Mouse (Mus musculus): Measurements from ENCODE around the gene Narfl. TPM values are rescaled to one million over a fixed set of nuclear protein-coding genes. Genes with fewer than 3 reads are reported as not detected.
A peak's percentile ranks its signal among the peaks of the same experiment; 100 is the strongest.

Gene Narfl
- polyA plus RNA-seq, 2 experiments from 2014 or later = 21.4 to 29.8 TPM

- ATAC-seq = no peak
Measured at GRCm38 (mm10) chr17:25831451-25832281, 58.1 kb downstream of the Narfl start.

DNA sequence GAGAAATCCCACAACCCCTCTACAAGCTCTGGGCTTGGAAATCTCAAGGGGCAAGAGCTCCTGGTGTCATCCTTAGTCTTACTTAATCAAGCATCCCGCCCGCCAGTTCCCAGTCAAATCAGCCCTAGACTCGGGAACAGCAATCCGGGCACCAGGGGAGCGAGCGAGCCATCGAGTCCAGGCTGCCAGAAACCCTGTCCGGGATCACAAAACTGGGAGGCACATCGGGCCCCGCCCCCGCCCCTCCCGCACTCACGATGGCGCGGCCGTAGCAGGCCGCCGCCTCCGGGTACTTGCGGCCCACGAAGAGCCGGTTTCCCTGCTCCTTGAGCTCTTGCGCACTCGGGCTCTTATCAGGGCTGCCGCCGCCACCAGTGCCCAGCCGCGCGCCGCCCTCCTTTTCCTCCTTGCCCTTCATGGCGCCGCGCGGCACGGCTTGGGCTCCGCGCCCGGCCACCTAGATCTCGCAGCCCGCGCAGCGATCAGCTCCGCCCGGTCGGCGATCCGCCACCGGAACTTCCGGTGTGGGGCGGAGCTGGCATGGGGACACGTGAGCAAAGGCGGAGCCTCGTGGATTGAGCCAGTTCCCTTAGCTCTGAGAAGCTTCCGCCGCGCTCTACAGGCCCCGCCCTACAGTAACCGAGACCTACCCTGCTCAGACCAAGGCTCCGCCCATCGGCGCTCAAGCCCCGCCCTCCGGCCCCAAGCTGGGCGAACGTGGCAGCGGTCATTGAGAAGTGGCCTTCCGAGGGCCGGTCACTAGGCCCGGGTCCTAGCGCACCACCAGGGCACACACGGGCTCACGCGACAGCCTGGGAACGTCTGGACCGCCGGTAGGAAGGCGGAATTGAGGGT is 59.1 kb downstream of the Narfl start:
- peak; percentile 93 for ATAC-seq

Other genes starting within 250 kb of the Narfl start
- not detected for gene Sox8, start 203.1 kb upstream of the Narfl start, polyA plus RNA-seq (2017; shearing (Covaris generic))
- 10 to 100 TPM; 22.0 to 26.0 TPM for gene Lmf1, start 194.7 kb upstream of the Narfl start, polyA plus RNA-seq (2017; shearing (Covaris generic))
- gene Gng13, start 56.6 kb upstream of the Narfl start, polyA plus RNA-seq (2017; shearing (Covaris generic)) = not detected
- 1 to 10 TPM; 3.5 to 5.9 TPM for gene Chtf18, start 46.4 kb upstream of the Narfl start, polyA plus RNA-seq (2017; shearing (Covaris generic))
- 10 to 100 TPM; 12.8 to 16.8 TPM for gene Rpusd1, start 46.1 kb upstream of the Narfl start, polyA plus RNA-seq (2017; shearing (Covaris generic))
- not detected for gene Mslnl, start 37.7 kb upstream of the Narfl start, polyA plus RNA-seq (2017; shearing (Covaris generic))
- not detected for gene Msln, start 19.4 kb upstream of the Narfl start, polyA plus RNA-seq (2017; shearing (Covaris generic))
- 10 to 100 TPM; 26.8 to 37.4 TPM for gene Haghl, start 11.9 kb downstream of the Narfl start, polyA plus RNA-seq (2017; shearing (Covaris generic))
- gene Ccdc78, start 12.8 kb downstream of the Narfl start, polyA plus RNA-seq (2017; shearing (Covaris generic)) = 1 to 10 TPM in 1 of 2 experiments, under 1 TPM in 1; 0.28 to 1.4 TPM
- gene Fam173a, start 19.1 kb downstream of the Narfl start, polyA plus RNA-seq (2017; shearing (Covaris generic)) = 100 to 1,000 TPM; 192 to 257 TPM
- not detected for gene AC134908.4, start 21.9 kb downstream of the Narfl start, polyA plus RNA-seq (2017; shearing (Covaris generic))
- 1 to 10 TPM; 3.6 to 7.0 TPM for gene Metrn, start 23.4 kb downstream of the Narfl start, polyA plus RNA-seq (2017; shearing (Covaris generic))
- gene Fbxl16, start 35.3 kb downstream of the Narfl start, polyA plus RNA-seq (2017; shearing (Covaris generic)) = not detected
- 10 to 100 TPM; 19.4 to 53.9 TPM for gene Wdr24, start 49.9 kb downstream of the Narfl start, polyA plus RNA-seq (2017; shearing (Covaris generic))
- gene Jmjd8, start 55.1 kb downstream of the Narfl start, polyA plus RNA-seq (2017; shearing (Covaris generic)) = 10 to 100 TPM; 22.2 to 42.8 TPM
- 10 to 100 TPM; 75.1 to 75.2 TPM for gene Stub1, start 59.6 kb downstream of the Narfl start, polyA plus RNA-seq (2017; shearing (Covaris generic))
- gene Rhbdl1, start 63.5 kb downstream of the Narfl start, polyA plus RNA-seq (2017; shearing (Covaris generic)) = not detected
- 1 to 10 TPM in 1 of 2 experiments, under 1 TPM in 1; 0.79 to 1.7 TPM for gene Gm20683, start 68.0 kb downstream of the Narfl start, polyA plus RNA-seq (2017; shearing (Covaris generic))
- gene Rhot2, start 71.1 kb downstream of the Narfl start, polyA plus RNA-seq (2017; shearing (Covaris generic)) = 10 to 100 TPM; 19.1 to 47.0 TPM
- 1 to 10 TPM; 3.4 to 6.8 TPM for gene Wdr90, start 87.7 kb downstream of the Narfl start, polyA plus RNA-seq (2017; shearing (Covaris generic))
- 1 to 10 TPM; 2.7 to 5.5 TPM for gene Mcrip2, start 95.0 kb downstream of the Narfl start, polyA plus RNA-seq (2017; shearing (Covaris generic))
- 100 to 1,000 TPM in 1 of 2 experiments, 10 to 100 TPM in 1; 82.7 to 124 TPM for gene Mettl26, start 101.3 kb downstream of the Narfl start, polyA plus RNA-seq (2017; shearing (Covaris generic))
- 1 to 10 TPM in 1 of 2 experiments, under 1 TPM in 1; 0.94 to 1.3 TPM for gene Wfikkn1, start 107.1 kb downstream of the Narfl start, polyA plus RNA-seq (2017; shearing (Covaris generic))
- 1 to 10 TPM; 6.6 to 7.3 TPM for gene Rab40c, start 146.0 kb downstream of the Narfl start, polyA plus RNA-seq (2017; shearing (Covaris generic))
- 10 to 100 TPM; 27.8 to 49.3 TPM for gene Pigq, start 171.2 kb downstream of the Narfl start, polyA plus RNA-seq (2017; shearing (Covaris generic))
- not detected for gene Nhlrc4, start 171.2 kb downstream of the Narfl start, polyA plus RNA-seq (2017; shearing (Covaris generic))
- gene A930017K11Rik, start 178.8 kb downstream of the Narfl start, polyA plus RNA-seq (2017; shearing (Covaris generic)) = not detected
- gene Capn15, start 212.0 kb downstream of the Narfl start, polyA plus RNA-seq (2017; shearing (Covaris generic)) = 1 to 10 TPM; 5.3 to 6.6 TPM